Mouse (Mus musculus) urinary bladder, postnatal 10 days (tissue): ENCODE results near the gene Fam163a.

Experiments
- DNase-seq: peaks from one replicate; pipeline ENCODE4 v3.0.0; 2022; ENCODE audit warnings: low spot score

Gene Fam163a

GRCm38 (mm10) chr1:156201069-156201468 is 3.8 kb downstream of the Fam163a start:
- DNase-seq, result no peak

- no peak for DNase-seq
These were observed 7.2 kb downstream of the Fam163a start for GRCm38 (mm10) chr1:156197588-156197987.

GRCm38 (mm10) chr1:156193292-156193691 is 11.5 kb downstream of the Fam163a start:
- no peak for DNase-seq

- DNase-seq, result no peak
These were observed 12.0 kb downstream of the Fam163a start for GRCm38 (mm10) chr1:156192853-156193252.

- DNase-seq, result no peak
These were observed 18.2 kb downstream of the Fam163a start for GRCm38 (mm10) chr1:156186646-156187045.

- DNase-seq, result no peak
These were observed 20.7 kb downstream of the Fam163a start for GRCm38 (mm10) chr1:156184158-156184571.

- DNase-seq, result no peak
These were observed 21.5 kb downstream of the Fam163a start for GRCm38 (mm10) chr1:156183176-156183958.

- DNase-seq, result no peak
These were observed 25.0 kb downstream of the Fam163a start for GRCm38 (mm10) chr1:156179875-156180274.

GRCm38 (mm10) chr1:156168737-156169136 is 36.1 kb downstream of the Fam163a start:
- no peak for DNase-seq

- no peak for DNase-seq
These were observed 88.1 kb downstream of the Fam163a start for GRCm38 (mm10) chr1:156116770-156117169.

- DNase-seq, result no peak
These were observed 90.8 kb downstream of the Fam163a start for GRCm38 (mm10) chr1:156113884-156114499.

GRCm38 (mm10) chr1:156112142-156112541 is 92.7 kb downstream of the Fam163a start:
- DNase-seq, result no peak

GRCm38 (mm10) chr1:156111728-156112127 is 93.1 kb downstream of the Fam163a start:
- no peak for DNase-seq

GRCm38 (mm10) chr1:156111090-156111489 is 93.7 kb downstream of the Fam163a start:
- DNase-seq, result no peak

GRCm38 (mm10) chr1:156108400-156108799 is 96.4 kb downstream of the Fam163a start:
- no peak for DNase-seq

GRCm38 (mm10) chr1:156107424-156107823 is 97.4 kb downstream of the Fam163a start:
- DNase-seq, result no peak

- DNase-seq, result no peak
These were observed 99.4 kb downstream of the Fam163a start for GRCm38 (mm10) chr1:156105381-156105780.

GRCm38 (mm10) chr1:156103763-156104162 is 101.1 kb downstream of the Fam163a start:
- DNase-seq, result no peak

- no peak for DNase-seq
These were observed 113.0 kb downstream of the Fam163a start for GRCm38 (mm10) chr1:156091811-156092210.

- no peak for DNase-seq
These were observed 114.8 kb downstream of the Fam163a start for GRCm38 (mm10) chr1:156090042-156090441.

GRCm38 (mm10) chr1:156089561-156089960 is 115.3 kb downstream of the Fam163a start:
- no peak for DNase-seq

GRCm38 (mm10) chr1:156087586-156087985 is 117.2 kb downstream of the Fam163a start:
- DNase-seq, result no peak

GRCm38 (mm10) chr1:156085770-156086169 is 119.1 kb downstream of the Fam163a start:
- DNase-seq, result no peak

- no peak for DNase-seq
These were observed 120.2 kb downstream of the Fam163a start for GRCm38 (mm10) chr1:156084603-156085002.
